Mouse (Mus musculus) liver, embryonic 14.5 days (tissue): ENCODE results near the gene Pagr1b. TPM values are rescaled to one million over a fixed set of nuclear protein-coding genes. Genes with fewer than 3 reads are reported as not detected.

Source experiments
- ATAC-seq: fragments of 200-750 bp; cut with Nextera tagmentation; 2 replicates; pipeline ENCODE4 v1.8.0; 2017; ENCODE audit warnings: moderate number of reproducible peaks, mild to moderate bottlenecking, moderate library complexity; ENCODE audit not compliant: insufficient read depth
- DNase-seq, 3 experiments: peaks; one replicate each; pipeline ENCODE4 v3.0.0-alpha.2; 2012 to 2013; ENCODE audit warnings: low read depth in 3 of 3, low spot score in 3 of 3
- H3K27ac ChIP-seq: fragments of 300-500 bp; sonication (generic); 2 replicates; pipeline ENCODE4 v1.5.1; 2014; ENCODE audit warnings: moderate library complexity, mild to moderate bottlenecking, control low read depth, inconsistent platforms
- H3K27me3 ChIP-seq: fragments of 300-500 bp; sonication (generic); 2 replicates; pipeline ENCODE4 v1.6.1; 2014; ENCODE audit warnings: mild to moderate bottlenecking, low read length, moderate library complexity; ENCODE audit not compliant: control insufficient read depth, insufficient read depth
- H3K36me3 ChIP-seq: fragments of 300-500 bp; sonication (generic); replicated peaks from 2 replicates; pipeline ENCODE4 v1.6.1; 2014; ENCODE audit warnings: low read depth; ENCODE audit not compliant: control insufficient read depth, insufficient read depth
- H3K4me1 ChIP-seq, 2 experiments: fragments of 200-500 bp in 1 of 2; fragments of 300-500 bp in 1 of 2; sonication (generic) in 1 of 2; replicated peaks; 2 replicates each; pipeline ENCODE4 v1.6.1; 2012 to 2014; ENCODE audit warnings: antibody characterized with exemption in 1 of 2, inconsistent platforms in 1 of 2, low read length in 1 of 2; ENCODE audit not compliant: control insufficient read depth in 2 of 2, insufficient read depth in 2 of 2
- H3K4me2 ChIP-seq: fragments of 300-500 bp; sonication (generic); 2 replicates; pipeline ENCODE4 v1.6.1; 2014; ENCODE audit warnings: low read depth, mild to moderate bottlenecking, control low read depth, moderate library complexity
- H3K4me3 ChIP-seq, 2 experiments: fragments of 200-500 bp in 1 of 2; fragments of 300-500 bp in 1 of 2; sonication (generic) in 1 of 2; 2 replicates each; pipeline ENCODE4 v1.5.1; 2012 to 2014; ENCODE audit warnings: low read depth in 2 of 2, low read length in 2 of 2, mild to moderate bottlenecking in 2 of 2, control low read depth in 1 of 2, inconsistent platforms in 1 of 2, moderate library complexity in 1 of 2; ENCODE audit not compliant: insufficient read depth in 1 of 2
- H3K9ac ChIP-seq: fragments of 300-500 bp; sonication (generic); replicated peaks from 2 replicates; pipeline ENCODE4 v1.6.1; 2014; ENCODE audit warnings: mild to moderate bottlenecking, control low read depth, moderate library complexity
- H3K9me3 ChIP-seq: fragments of 300-500 bp; sonication (generic); 2 replicates; pipeline ENCODE4 v1.6.1; 2016; ENCODE audit warnings: low read length, mixed read lengths; ENCODE audit not compliant: control insufficient read depth
- CTCF ChIP-seq: IDR thresholded peaks from 2 replicates; pipeline ENCODE4 v1.5.1; 2016; ENCODE audit warnings: antibody characterized with exemption, low read depth, control low read depth
- EP300 ChIP-seq: IDR thresholded peaks from 2 replicates; pipeline ENCODE4 v1.6.1; 2016; ENCODE audit warnings: antibody characterized with exemption, low read depth
- WGBS: fragments of 180-500 bp; shearing (Covaris S2); extraction: QIAGEN DNeasy Blood & Tissue Kit; methylation state at CpG from one replicate; pipeline ENCODE4 v1.1.7; 2014; ENCODE audit not compliant: insufficient replicate concordance; 5-methylcytosine and 5-hydroxymethylcytosine counted together
- polyA plus RNA-seq, 2 experiments: library from polyadenylated mRNA; depleted of rRNA in 1 of 2; stranded (reverse) in 1 of 2; unstranded in 1 of 2; fragments of >200 nt; fragmentation: Nextera tagmentation in 1 of 2; extraction: Ambion mirVana in 1 of 2; gene quantifications; 2 replicates each; pipeline versions ENCODE4 v1.2.1 to v1.2.3; 2012 to 2014

The Pagr1b gene
- polyA plus RNA-seq, 2 experiments: 0.10 TPM; not detected in 1

- no peak for DNase-seq
- no peak for ATAC-seq
- Histone ChIP-seq H3K4me2 (peak overlapping the region; percentile 60), H3K4me1 (peaks cover 19 to 26% of the 10 kb centered on the region in 2 experiments), H3K36me3 (peaks cover 3% of the 10 kb centered on the region; the same call in 1 of the 2 replicates), H3K4me3 (no peak overlapping the region), H3K9ac (no peak overlapping the region; the same call in 1 of the 2 replicates), H3K27ac (peak overlapping the region; percentile 94), H3K9me3 (no peaks in the 10 kb centered on the region), H3K27me3 (no peaks in the 10 kb centered on the region)
- WGBS: 74% methylated on average over 17 of the region's 17 CpGs
- TF ChIP-seq CTCF (no peak), EP300 (no peak)
Observed at GRCm38 (mm10) chr7:127009307-127010085, 6.8 kb downstream of the Pagr1b start.

- TF ChIP-seq EP300: no peak
- no peak for TF ChIP-seq CTCF
- H3K4me3 ChIP-seq: no peak overlapping the region
- peaks cover 19 to 22% of the 10 kb centered on the region in 2 experiments for H3K4me1 ChIP-seq
- H3K36me3 ChIP-seq: peaks cover 3% of the 10 kb centered on the region; the same call in 1 of the 2 replicates
- H3K9me3 ChIP-seq: no peaks in the 10 kb centered on the region
- no peaks in the 10 kb centered on the region for H3K27me3 ChIP-seq
- ATAC-seq (peak; percentile 95), DNase-seq (peak; percentile 66 to 76 (median 69))
- H3K27ac ChIP-seq: peak overlapping the region; percentile 94
- peak overlapping the region; percentile 60 for H3K4me2 ChIP-seq
- 32% methylated on average over 9 of the region's 9 CpGs for WGBS
- peak overlapping the region; percentile 65 for H3K9ac ChIP-seq
Observed at GRCm38 (mm10) chr7:127008239-127009019, 7.9 kb downstream of the Pagr1b start.

GRCm38 (mm10) chr7:127007313-127008024 lies 8.8 kb downstream of the Pagr1b start:
- 76% methylated on average over 6 of the region's 6 CpGs for WGBS
- no peak overlapping the region for H3K4me3 ChIP-seq
- DNase-seq (no peak), ATAC-seq (no peak)
- no peak overlapping the region for H3K4me2 ChIP-seq
- H3K36me3 ChIP-seq: peaks cover 3% of the 10 kb centered on the region; the same call in 1 of the 2 replicates
- H3K4me1 ChIP-seq: peaks cover 19 to 22% of the 10 kb centered on the region in 2 experiments
- no peaks in the 10 kb centered on the region for H3K27me3 ChIP-seq
- H3K9ac ChIP-seq: no peak overlapping the region; the same call in 1 of the 2 replicates
- no peak overlapping the region for H3K27ac ChIP-seq
- TF ChIP-seq EP300 (no peak), CTCF (no peak)
- no peaks in the 10 kb centered on the region for H3K9me3 ChIP-seq

- ATAC-seq (no peak), DNase-seq (no peak)
- WGBS: 67% methylated on average over 4 of the region's 4 CpGs
Observed at GRCm38 (mm10) chr7:127004122-127004875, 12.0 kb downstream of the Pagr1b start.

More at GRCm38 (mm10) chr7:127004122-127004875, 12.0 kb downstream of the Pagr1b start:
- Histone ChIP-seq H3K4me1 (peaks cover 14 to 18% of the 10 kb centered on the region in 2 experiments), H3K9me3 (no peaks in the 10 kb centered on the region), H3K4me2 (no peak overlapping the region), H3K27me3 (no peaks in the 10 kb centered on the region), H3K27ac (no peak overlapping the region), H3K9ac (no peak overlapping the region), H3K4me3 (no peak overlapping the region), H3K36me3 (no peaks in the 10 kb centered on the region)
- TF ChIP-seq CTCF (peak; percentile 52), EP300 (no peak)
